Mouse (Mus musculus): ENCODE data around the gene Plac1. TPM values are rescaled to one million over a fixed set of nuclear protein-coding genes. Genes with fewer than 3 reads are reported as not detected.

Plac1 gene
- polyA plus RNA-seq, 1 experiment from 2014 or later = 2.0 TPM

GRCm38 (mm10) chrX:53224353-53224944 is 15.5 kb downstream of the Plac1 start:
- H3K36me3 ChIP-seq (replicated peaks) = no peaks in the 10 kb centered on the region
- H3K4me3 ChIP-seq = no peak overlapping the region
- H3K27me3 ChIP-seq (ENCODE audit: poor library complexity, severe bottlenecking) = peaks cover 3% of the 10 kb centered on the region; the same call in 1 of the 2 replicates
- 70% methylated on average over 6 of the region's 6 CpGs for WGBS
- H3K9me3 ChIP-seq = no peaks in the 10 kb centered on the region
- H3K27ac ChIP-seq = no peak overlapping the region
- no peaks in the 10 kb centered on the region; the same call in 1 of the 2 replicates for H3K4me1 ChIP-seq
- no peak for DNase-seq (ENCODE audit: extremely low spot score, low spot score)

DNA sequence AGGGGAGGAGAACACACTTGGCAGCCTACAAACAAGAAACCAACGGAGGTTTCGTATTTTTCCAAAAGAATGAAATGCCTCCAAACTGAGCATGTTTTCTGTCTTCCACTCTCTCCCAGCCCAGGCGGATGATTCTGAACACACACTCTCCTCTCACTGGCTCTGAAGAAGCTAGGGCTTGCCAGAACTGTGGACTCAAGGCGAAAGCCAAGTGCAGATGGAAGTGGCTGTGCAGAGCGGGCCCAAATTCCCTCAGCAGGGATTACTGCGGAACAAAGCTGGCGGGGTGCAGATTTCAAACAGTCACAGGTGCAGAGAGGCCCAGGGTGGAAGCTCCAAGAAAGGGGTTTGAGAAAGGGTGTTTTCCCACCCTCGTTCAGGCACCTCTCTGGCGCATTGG is 19.1 kb downstream of the Plac1 start:
- no peak for DNase-seq (ENCODE audit: extremely low spot score, low spot score)
- H3K27me3 ChIP-seq (ENCODE audit: poor library complexity, severe bottlenecking) = peaks cover 3% of the 10 kb centered on the region; the same call in 1 of the 2 replicates
- H3K27ac ChIP-seq = no peak overlapping the region
- H3K36me3 ChIP-seq (replicated peaks) = no peaks in the 10 kb centered on the region
- no peaks in the 10 kb centered on the region for H3K9me3 ChIP-seq
- H3K4me1 ChIP-seq = no peaks in the 10 kb centered on the region; the same call in 1 of the 2 replicates
- no peak overlapping the region for H3K4me3 ChIP-seq
- WGBS = 80% methylated on average over 9 of the region's 9 CpGs

- Histone ChIP-seq H3K9me3 (no peaks in the 10 kb centered on the region), H3K4me1 (peaks cover 14% of the 10 kb centered on the region), H3K27me3 (ENCODE audit: poor library complexity, severe bottlenecking) (no peaks in the 10 kb centered on the region), H3K27ac (no peak overlapping the region), H3K36me3 (replicated peaks) (no peaks in the 10 kb centered on the region), H3K4me3 (no peak overlapping the region)
- 75% methylated on average over 7 of the region's 7 CpGs for WGBS
- no peak for DNase-seq (ENCODE audit: extremely low spot score, low spot score)
These were observed 25.2 kb downstream of the Plac1 start for GRCm38 (mm10) chrX:53214557-53215229.

GRCm38 (mm10) chrX:53213838-53214237 is 26.1 kb downstream of the Plac1 start:
- Histone ChIP-seq H3K4me3 (no peak overlapping the region), H3K9me3 (no peaks in the 10 kb centered on the region), H3K27ac (no peak overlapping the region), H3K36me3 (replicated peaks) (no peaks in the 10 kb centered on the region), H3K27me3 (ENCODE audit: poor library complexity, severe bottlenecking) (no peaks in the 10 kb centered on the region), H3K4me1 (peaks cover 22% of the 10 kb centered on the region)
- 95% methylated on average over 2 of the region's 2 CpGs for WGBS
- no peak for DNase-seq (ENCODE audit: extremely low spot score, low spot score)

GRCm38 (mm10) chrX:53212485-53212884 is 27.4 kb downstream of the Plac1 start:
- no peak for DNase-seq (ENCODE audit: extremely low spot score, low spot score)
- Histone ChIP-seq H3K9me3 (no peaks in the 10 kb centered on the region), H3K27ac (peak overlapping the region; percentile 58; the same call in 1 of the 2 replicates), H3K27me3 (ENCODE audit: poor library complexity, severe bottlenecking) (peaks cover 12% of the 10 kb centered on the region; the same call in 1 of the 2 replicates), H3K36me3 (replicated peaks) (no peaks in the 10 kb centered on the region), H3K4me1 (peaks cover 22% of the 10 kb centered on the region), H3K4me3 (no peak overlapping the region)
- 55% methylated on average over 9 of the region's 9 CpGs for WGBS

DNA sequence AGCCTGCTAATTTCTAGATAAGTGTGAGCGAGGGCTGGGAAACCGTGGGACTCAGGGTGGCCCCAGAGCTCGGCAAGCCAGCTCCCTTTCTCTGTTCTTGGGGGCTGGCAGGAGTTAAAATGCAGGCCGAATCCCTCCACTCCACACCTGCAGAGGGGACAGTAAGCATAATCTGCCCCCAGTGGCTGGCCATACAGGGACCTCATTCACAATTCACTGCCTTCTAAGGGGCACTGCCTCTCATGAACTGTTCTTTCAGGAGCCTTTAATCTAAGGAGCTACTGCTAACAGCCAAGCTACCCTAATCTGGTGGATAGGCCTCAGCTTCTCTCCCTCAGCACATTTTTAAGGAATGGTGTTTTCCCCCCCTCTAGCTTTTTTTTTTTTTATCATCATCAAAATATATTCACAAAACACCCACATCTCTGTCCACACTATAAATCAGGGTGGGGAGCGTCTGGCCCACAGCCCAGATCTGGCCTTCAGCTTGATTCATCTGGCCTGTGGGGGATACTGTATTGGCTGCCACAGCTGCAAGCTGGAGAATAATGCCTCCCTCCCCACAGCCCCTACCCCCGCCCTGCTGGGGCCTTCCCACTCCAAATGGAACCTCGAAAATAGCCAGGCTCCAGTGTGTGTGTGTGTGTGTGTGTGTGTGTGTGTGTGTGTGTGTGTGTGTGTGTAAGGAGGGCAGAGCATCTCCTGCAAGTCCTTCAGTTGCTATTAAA is 28.0 kb downstream of the Plac1 start:
- 46% methylated on average over 7 of the region's 7 CpGs for WGBS
- peak overlapping the region; percentile 58 for H3K27ac ChIP-seq
- H3K9me3 ChIP-seq = no peaks in the 10 kb centered on the region
- peaks cover 22% of the 10 kb centered on the region for H3K4me1 ChIP-seq
- H3K4me3 ChIP-seq = no peak overlapping the region
- no peak for DNase-seq (ENCODE audit: extremely low spot score, low spot score)
- peaks cover 12% of the 10 kb centered on the region; the same call in 1 of the 2 replicates for H3K27me3 ChIP-seq (ENCODE audit: poor library complexity, severe bottlenecking)
- H3K36me3 ChIP-seq (replicated peaks) = no peaks in the 10 kb centered on the region

- H3K27ac ChIP-seq = 0 out of 2 replicates have a peak overlapping the region, but pooled peaks have one; percentile 56
- 60% methylated on average over 7 of the region's 7 CpGs for whole genome bisulfite sequencing
These were observed 30.5 kb downstream of the Plac1 start for GRCm38 (mm10) chrX:53209431-53209830.

DNA sequence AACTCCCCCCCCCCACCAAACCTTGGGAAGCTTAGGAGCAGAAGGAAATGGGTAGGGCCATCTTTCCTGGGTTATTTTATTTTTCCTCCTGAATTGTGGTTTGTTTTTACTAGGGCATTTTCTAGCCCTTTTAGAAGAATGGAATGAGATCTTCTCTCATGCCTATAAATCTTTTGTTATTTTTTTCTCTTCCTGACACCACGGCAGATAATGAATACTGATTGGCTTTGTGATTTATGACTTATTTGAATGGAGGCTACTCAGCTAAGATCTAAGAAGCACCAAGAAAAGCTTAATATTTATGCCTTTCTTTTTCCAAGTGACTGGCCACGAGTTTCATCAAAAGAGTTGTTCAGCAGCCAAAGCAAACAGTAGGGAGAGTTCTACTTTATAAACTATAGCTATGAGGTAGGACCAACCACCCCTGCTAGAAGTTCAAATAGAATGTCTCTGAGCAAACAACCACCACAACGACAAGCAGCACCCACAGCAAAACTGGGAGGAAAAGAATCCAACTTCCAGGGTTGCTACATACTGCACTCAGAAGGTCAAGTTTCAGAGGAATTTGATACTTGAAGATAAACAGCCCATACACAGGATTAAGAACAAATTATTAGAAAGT is 35.1 kb downstream of the Plac1 start:
- 70% methylated on average over 3 of the region's 3 CpGs for WGBS
- no peaks in the 10 kb centered on the region for H3K9me3 ChIP-seq
- peaks cover 15% of the 10 kb centered on the region; the same call in 1 of the 2 replicates for H3K27me3 ChIP-seq (ENCODE audit: poor library complexity, severe bottlenecking)
- H3K4me1 ChIP-seq = peaks cover 8% of the 10 kb centered on the region
- H3K36me3 ChIP-seq (replicated peaks) = no peaks in the 10 kb centered on the region
- H3K27ac ChIP-seq = no peak overlapping the region
- no peak for DNase-seq (ENCODE audit: extremely low spot score, low spot score)
- no peak overlapping the region for H3K4me3 ChIP-seq

More at GRCm38 (mm10) chrX:53209431-53209830, 30.5 kb downstream of the Plac1 start:
- DNase-seq (ENCODE audit: extremely low spot score, low spot score) = no peak
- Histone ChIP-seq H3K4me3 (no peak overlapping the region), H3K9me3 (no peaks in the 10 kb centered on the region), H3K4me1 (peaks cover 22% of the 10 kb centered on the region), H3K36me3 (replicated peaks) (no peaks in the 10 kb centered on the region), H3K27me3 (ENCODE audit: poor library complexity, severe bottlenecking) (peaks cover 12% of the 10 kb centered on the region; the same call in 1 of the 2 replicates)

DNA sequence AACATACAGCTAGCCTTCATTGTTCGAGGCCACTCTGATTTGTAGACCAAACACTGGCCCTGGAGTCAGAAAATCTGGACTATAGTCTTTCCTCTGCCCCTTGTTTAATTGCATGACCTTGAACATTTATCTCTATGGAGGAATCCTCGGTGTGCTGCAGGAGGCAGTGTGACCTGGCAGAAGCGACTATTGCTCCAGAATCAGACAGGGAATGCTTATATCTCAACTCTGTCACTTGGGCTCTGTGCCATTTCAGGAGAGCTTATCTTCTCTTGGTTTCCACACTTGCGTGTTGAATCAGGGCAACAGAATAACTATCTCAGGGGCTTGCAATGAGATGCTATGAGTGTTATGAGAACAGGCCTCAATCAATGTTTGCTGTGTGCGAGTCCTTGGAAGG is 38.3 kb downstream of the Plac1 start:
- DNase-seq (ENCODE audit: extremely low spot score, low spot score) = no peak
- H3K4me3 ChIP-seq = no peak overlapping the region
- no peaks in the 10 kb centered on the region for H3K4me1 ChIP-seq
- H3K27ac ChIP-seq = no peak overlapping the region
- no peaks in the 10 kb centered on the region for H3K9me3 ChIP-seq
- no peaks in the 10 kb centered on the region for H3K36me3 ChIP-seq (replicated peaks)
- WGBS = 90% methylated on average over 5 of the region's 5 CpGs
- peaks cover 3% of the 10 kb centered on the region; the same call in 1 of the 2 replicates for H3K27me3 ChIP-seq (ENCODE audit: poor library complexity, severe bottlenecking)

DNA sequence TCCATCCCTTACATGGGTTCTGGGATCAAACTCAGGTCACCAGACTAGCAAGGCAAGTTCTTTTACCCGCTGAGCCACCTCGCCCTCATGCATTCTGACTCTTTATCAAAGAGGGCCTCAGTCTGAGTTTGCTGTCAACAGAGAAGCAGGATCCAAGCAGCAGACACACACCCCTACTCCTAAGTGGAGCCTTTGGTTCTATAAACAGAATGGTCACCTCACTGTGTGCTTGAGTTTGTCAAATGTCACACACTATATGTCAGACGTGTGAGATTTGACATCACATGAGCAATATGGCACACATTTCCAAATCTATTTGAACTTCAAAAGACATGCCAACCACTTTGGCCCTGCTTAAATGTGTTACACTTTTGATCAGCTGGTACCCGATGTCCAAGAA is 42.2 kb downstream of the Plac1 start:
- 90% methylated on average over 4 of the region's 4 CpGs for WGBS
- H3K27me3 ChIP-seq (ENCODE audit: poor library complexity, severe bottlenecking) = peaks cover 3% of the 10 kb centered on the region; the same call in 1 of the 2 replicates
- no peaks in the 10 kb centered on the region for H3K9me3 ChIP-seq
- no peaks in the 10 kb centered on the region for H3K4me1 ChIP-seq
- no peak for DNase-seq (ENCODE audit: extremely low spot score, low spot score)
- H3K27ac ChIP-seq = no peak overlapping the region
- H3K36me3 ChIP-seq (replicated peaks) = no peaks in the 10 kb centered on the region
- H3K4me3 ChIP-seq = no peak overlapping the region

DNA sequence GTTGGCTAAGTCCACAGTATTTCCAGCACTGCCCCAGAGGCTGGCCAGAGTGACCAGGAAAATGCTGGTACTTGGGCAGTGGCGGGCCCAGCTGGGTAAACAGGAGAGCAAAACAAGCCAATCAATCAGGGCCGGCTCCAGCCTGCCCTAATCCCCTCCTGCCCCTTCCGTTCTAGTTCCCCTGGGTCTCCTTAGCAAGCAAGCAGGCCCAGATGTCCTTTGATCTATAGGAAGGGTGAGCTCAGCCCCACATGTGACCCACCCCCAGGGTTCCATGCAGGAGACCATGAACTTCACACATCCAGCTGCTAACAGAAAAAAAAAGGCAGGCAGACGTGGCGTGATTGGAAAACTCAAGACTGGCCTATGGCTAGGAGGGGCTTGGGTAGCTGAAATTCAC is 43.5 kb downstream of the Plac1 start:
- H3K4me3 ChIP-seq = no peak overlapping the region
- H3K27ac ChIP-seq = no peak overlapping the region
- no peaks in the 10 kb centered on the region for H3K4me1 ChIP-seq
- no peak for DNase-seq (ENCODE audit: extremely low spot score, low spot score)
- H3K9me3 ChIP-seq = no peaks in the 10 kb centered on the region
- H3K27me3 ChIP-seq (ENCODE audit: poor library complexity, severe bottlenecking) = no peaks in the 10 kb centered on the region
- WGBS = 49% methylated on average over 5 of the region's 5 CpGs
- no peaks in the 10 kb centered on the region for H3K36me3 ChIP-seq (replicated peaks)

DNA sequence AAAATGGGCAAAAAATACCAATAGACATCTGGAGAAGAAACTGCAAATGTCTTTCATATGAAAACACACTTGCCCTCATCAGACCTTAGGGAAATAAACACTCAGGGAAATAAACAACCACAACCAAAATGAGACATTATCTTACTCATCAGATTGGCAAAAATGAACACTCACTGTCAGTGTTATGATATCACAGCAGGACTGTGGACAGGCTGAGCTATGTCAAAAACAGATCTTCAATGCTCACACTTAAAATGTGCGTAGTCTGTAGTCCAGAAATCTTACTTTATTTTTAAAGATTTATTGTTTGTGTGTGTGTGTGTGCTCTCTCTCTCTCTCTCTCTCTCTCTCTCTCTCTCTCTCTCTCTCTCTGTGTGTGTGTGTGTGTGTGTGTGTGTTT is 51.2 kb downstream of the Plac1 start:
- WGBS = 88% methylated on average over 1 of the region's 1 CpGs
- Histone ChIP-seq H3K36me3 (replicated peaks) (no peaks in the 10 kb centered on the region), H3K27ac (no peak overlapping the region), H3K9me3 (no peaks in the 10 kb centered on the region), H3K27me3 (ENCODE audit: poor library complexity, severe bottlenecking) (no peaks in the 10 kb centered on the region), H3K4me1 (no peaks in the 10 kb centered on the region), H3K4me3 (no peak overlapping the region)
- DNase-seq (ENCODE audit: extremely low spot score, low spot score) = no peak
